8 mouse cellular contexts compared by ENCODE assay signal in genomic region chr1:132391580-132392022, GRCm38 (mm10). TPM values are rescaled to one million over a fixed set of nuclear protein-coding genes. Genes with fewer than 3 reads are reported as not detected.
DNase-seq lines count a peak whose midpoint lies in the region; ATAC-seq and TF ChIP-seq lines count a peak whose summit lies in the region.

No protein-coding gene starts in this region.

- ATAC-seq in embryonic facial prominence, embryonic 14.5 days (ENCODE audit: low read depth), result peak; percentile 94
- ATAC-seq in heart, embryonic 13.5 days (ENCODE audit: extremely low read depth, insufficient number of reproducible peaks, low FRiP score, low TSS enrichment), result peak; percentile 83

- peak overlapping the region; percentile 55 for H3K27ac ChIP-seq in bone marrow, adult 2 months (ENCODE audit: control insufficient read depth, insufficient read depth, low read depth, low read length, poor library complexity)
- H3K27ac ChIP-seq in embryonic facial prominence, embryonic 14.5 days (replicated peaks; ENCODE audit: low read depth, low read length), result peak overlapping the region; percentile 84
- peak overlapping the region; percentile 77 for H3K27ac ChIP-seq in heart, embryonic 13.5 days (replicated peaks)

- DNase-seq in B cell, adult 2 months, result peak; percentile 21 to 36
- peak; percentile 93 for DNase-seq in embryonic facial prominence, embryonic 14.5 days (ENCODE audit: low spot score)
- peak; percentile 54 to 83 for DNase-seq in kidney, postnatal 25 days
- DNase-seq in lung, adult 2 months, result peak; percentile 58
- peak; percentile 67 for DNase-seq in ovary, adult 18-20 months (ENCODE audit: low spot score)
- peak; percentile 20 for DNase-seq in thymus, postnatal 0 days (ENCODE audit: low spot score)

- no peaks in the 10 kb centered on the region for H3K9me3 ChIP-seq in embryonic facial prominence, embryonic 14.5 days (ENCODE audit: control insufficient read depth, low read length)
- H3K9me3 ChIP-seq in heart, embryonic 13.5 days, result no peaks in the 10 kb centered on the region

- TF ChIP-seq CTCF in bone marrow, adult 2 months (IDR thresholded peaks at IDR 0.05; ENCODE audit: control insufficient read depth, insufficient read depth, low read length), result no peak
- TF ChIP-seq CTCF in lung, adult 2 months (IDR thresholded peaks at IDR 0.05; ENCODE audit: insufficient read depth, low read length), result no peak

- H3K4me2 ChIP-seq in embryonic facial prominence, embryonic 14.5 days (ENCODE audit: low read depth, low read length), result peak overlapping the region; percentile 73
- peak overlapping the region; percentile 92 for H3K4me2 ChIP-seq in heart, embryonic 13.5 days

- no peaks in the 10 kb centered on the region for H3K4me1 ChIP-seq in bone marrow, adult 2 months (ENCODE audit: control insufficient read depth, insufficient read depth, low read length)
- peaks cover 22% of the 10 kb centered on the region for H3K4me1 ChIP-seq in embryonic facial prominence, embryonic 14.5 days (ENCODE audit: control insufficient read depth, insufficient read depth, low read length)
- H3K4me1 ChIP-seq in heart, embryonic 13.5 days, result peaks cover 40% of the 10 kb centered on the region
- H3K4me1 ChIP-seq in lung, adult 2 months (ENCODE audit: control insufficient read depth, insufficient read depth, low read length), result no peaks in the 10 kb centered on the region

- H3K9ac ChIP-seq in embryonic facial prominence, embryonic 14.5 days (ENCODE audit: low read depth, low read length), result peak overlapping the region; percentile 93
- peak overlapping the region; percentile 91 for H3K9ac ChIP-seq in heart, embryonic 13.5 days

- TF ChIP-seq POLR2A in bone marrow, adult 2 months (IDR thresholded peaks at IDR 0.05; ENCODE audit: borderline replicate concordance, control insufficient read depth, low read depth, low read length), result peak; percentile 59; the same call in 1 of the 2 replicates
- peak; percentile 60; the same call in 1 of the 2 replicates for TF ChIP-seq POLR2A in lung, adult 2 months (IDR thresholded peaks at IDR 0.05; ENCODE audit: borderline replicate concordance, extremely low read depth, low read depth, low read length)

- peak overlapping the region; percentile 74 for H3K4me3 ChIP-seq in bone marrow, adult 2 months (replicated peaks; ENCODE audit: control insufficient read depth, low read depth, low read length)
- H3K4me3 ChIP-seq in embryonic facial prominence, embryonic 14.5 days (ENCODE audit: low read depth, low read length), result peak overlapping the region; percentile 79
- H3K4me3 ChIP-seq in heart, embryonic 13.5 days, result peak overlapping the region; percentile 81
- H3K4me3 ChIP-seq in lung, adult 2 months (replicated peaks; ENCODE audit: extremely low read depth, low read depth, low read length), result peak overlapping the region; percentile 65

- no peaks in the 10 kb centered on the region for H3K27me3 ChIP-seq in embryonic facial prominence, embryonic 14.5 days (replicated peaks; ENCODE audit: control insufficient read depth, insufficient read depth, low read length)
- H3K27me3 ChIP-seq in heart, embryonic 13.5 days (replicated peaks), result peaks cover 5% of the 10 kb centered on the region; the same call in 1 of the 2 replicates

- H3K36me3 ChIP-seq in embryonic facial prominence, embryonic 14.5 days (ENCODE audit: control insufficient read depth, insufficient read depth, low read length), result no peaks in the 10 kb centered on the region
- no peaks in the 10 kb centered on the region for H3K36me3 ChIP-seq in heart, embryonic 13.5 days

- 5% methylated on average over 54 of the region's 54 CpGs for WGBS in bone marrow, adult 2 months
- WGBS in embryonic facial prominence, embryonic 14.5 days, result 0% methylated on average over 5 of the region's 54 CpGs
- under 1% methylated on average over 52 of the region's 54 CpGs for WGBS in heart, embryonic 13.5 days
- 1% methylated on average over 53 of the region's 54 CpGs for WGBS in lung, adult 2 months

RNA-seq across cellular contexts. Expression of gene Tmcc2, which starts 0.5 kb away (rescaled TPM):
- polyA plus RNA-seq in bone marrow, adult 2 months (2011; ENCODE audit: insufficient read depth, insufficient read length, low replicate concordance, missing spikeins), result 246 and 316 TPM in 2 replicates
- 10.2 and 11.6 TPM in 2 replicates for polyA plus RNA-seq in embryonic facial prominence, embryonic 14.5 days (2014; fragmentation: Nextera tagmentation; extraction: Ambion mirVana)
- 31.5 and 35.8 TPM in 2 replicates for polyA plus RNA-seq in heart, embryonic 13.5 days (2015; fragmentation: Nextera tagmentation; extraction: Ambion mirVana)
- 135 and 154 TPM in 2 replicates for polyA plus RNA-seq in lung, adult 2 months (2012; rRNA removed)
- 0.74 and 0.86 TPM in 2 replicates for polyA plus RNA-seq in thymus, postnatal 0 days (2015; fragmentation: Nextera tagmentation; extraction: Ambion mirVana)

RNA-seq across cellular contexts. Expression of gene Dstyk, which starts 25.8 kb away (rescaled TPM):
- 9.6 and 13.7 TPM in 2 replicates for polyA plus RNA-seq in bone marrow, adult 2 months (2011; ENCODE audit: insufficient read depth, insufficient read length, low replicate concordance, missing spikeins)
- 15.6 and 16.1 TPM in 2 replicates for polyA plus RNA-seq in embryonic facial prominence, embryonic 14.5 days (2014; fragmentation: Nextera tagmentation; extraction: Ambion mirVana)
- polyA plus RNA-seq in heart, embryonic 13.5 days (2015; fragmentation: Nextera tagmentation; extraction: Ambion mirVana), result 8.5 and 9.1 TPM in 2 replicates
- polyA plus RNA-seq in lung, adult 2 months (2012; rRNA removed), result 14.9 and 17.7 TPM in 2 replicates
- 4.4 and 4.8 TPM in 2 replicates for polyA plus RNA-seq in thymus, postnatal 0 days (2015; fragmentation: Nextera tagmentation; extraction: Ambion mirVana)

Comparison
In these comparisons a context has a peak if more than half of its experiments do, and no peak if none do; other contexts are left out.
1. Peak in every context shown above with its lines: DNase-seq, ATAC-seq, H3K4me3 ChIP-seq and H3K27ac ChIP-seq.
2. DNase-seq: peak in every context shown above with its lines; median percentile 93 in embryonic facial prominence, embryonic 14.5 days; 68 in kidney, postnatal 25 days; 67 in ovary, adult 18-20 months; 58 in lung, adult 2 months; 28 in B cell, adult 2 months; 20 in thymus, postnatal 0 days.